Mouse (Mus musculus): ENCODE measurements around the gene Mecom.
"Not testable (repeated sequence)": the region's sequence is repeated elsewhere in the genome, so short reads cannot be mapped to it uniquely, and the experiment has no call there.

Gene Mecom

DNA sequence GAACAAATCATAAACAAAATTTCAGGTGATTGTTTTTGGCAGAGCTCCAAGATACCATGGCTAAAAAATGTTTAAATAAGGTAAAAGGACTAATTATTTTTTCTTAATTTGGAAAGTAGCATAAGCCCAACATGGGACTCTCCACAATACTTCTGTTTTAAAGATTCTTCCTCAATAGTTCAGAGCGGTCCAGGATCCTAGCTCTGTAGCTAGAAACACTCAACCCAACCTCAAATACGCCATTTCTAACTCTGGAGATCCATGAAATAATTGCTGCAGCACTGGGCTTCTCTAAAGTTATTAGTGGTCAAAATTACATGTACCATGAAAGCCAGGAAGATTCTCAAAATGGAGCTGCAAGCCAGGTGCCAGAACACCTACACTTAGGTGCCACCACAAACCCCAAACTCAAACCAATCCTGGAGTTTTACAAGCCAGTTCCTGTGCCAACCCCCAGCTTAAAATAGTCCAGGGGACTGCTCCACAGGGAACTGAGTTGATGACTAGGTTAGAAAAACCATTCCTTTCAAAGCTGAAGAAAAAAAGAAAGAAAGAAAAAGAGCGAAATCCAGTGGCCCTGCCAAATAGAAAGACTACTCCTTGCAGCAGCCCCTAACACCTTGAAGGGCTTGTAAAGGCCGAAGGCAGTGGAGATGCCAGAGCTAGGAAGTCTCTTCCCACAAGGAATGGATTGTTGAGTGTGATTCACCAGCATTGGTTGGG is 102.4 kb downstream of the Mecom start:
- no peak for DNase-seq (ENCODE audit: low read depth)

DNA sequence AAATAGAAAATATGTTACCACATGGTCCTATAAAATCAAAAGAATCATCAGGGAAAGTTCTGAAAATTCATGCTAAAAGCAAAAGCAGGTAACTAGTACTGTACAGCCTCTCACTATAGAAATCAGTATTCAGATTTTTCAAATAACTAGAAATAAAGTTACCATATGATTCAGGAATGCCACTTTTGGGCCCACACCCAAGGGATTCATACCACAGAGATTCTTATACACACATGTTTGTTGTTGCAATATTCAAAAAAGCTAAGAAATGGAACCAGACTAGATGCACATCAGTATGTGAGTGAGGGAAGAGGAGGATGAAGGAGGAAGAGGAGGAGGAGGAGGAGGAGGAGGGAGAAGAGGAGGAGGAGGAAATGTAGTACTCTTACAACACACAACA is 106.2 kb downstream of the Mecom start:
- no peak for DNase-seq (ENCODE audit: low read depth)

DNA sequence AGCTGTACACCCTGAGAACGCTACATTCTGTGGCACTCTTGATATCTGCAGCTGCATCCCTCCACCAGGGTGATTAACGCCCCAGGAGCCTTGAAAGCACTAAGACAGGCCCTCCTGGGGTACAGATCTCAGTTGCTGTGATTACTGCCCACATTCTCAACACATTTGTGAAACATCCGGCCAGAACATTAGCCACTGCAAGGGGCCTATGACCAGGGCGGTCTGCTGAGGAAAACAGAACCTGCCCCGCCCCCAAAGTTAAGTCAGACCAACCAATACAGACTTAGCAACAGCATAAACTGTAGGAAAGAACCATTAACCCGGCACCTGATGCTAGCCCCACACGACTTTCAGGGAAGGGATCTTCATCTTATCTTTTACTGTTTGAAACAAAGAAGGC is 109.8 kb downstream of the Mecom start:
- no peak for DNase-seq (ENCODE audit: low read depth)

DNA sequence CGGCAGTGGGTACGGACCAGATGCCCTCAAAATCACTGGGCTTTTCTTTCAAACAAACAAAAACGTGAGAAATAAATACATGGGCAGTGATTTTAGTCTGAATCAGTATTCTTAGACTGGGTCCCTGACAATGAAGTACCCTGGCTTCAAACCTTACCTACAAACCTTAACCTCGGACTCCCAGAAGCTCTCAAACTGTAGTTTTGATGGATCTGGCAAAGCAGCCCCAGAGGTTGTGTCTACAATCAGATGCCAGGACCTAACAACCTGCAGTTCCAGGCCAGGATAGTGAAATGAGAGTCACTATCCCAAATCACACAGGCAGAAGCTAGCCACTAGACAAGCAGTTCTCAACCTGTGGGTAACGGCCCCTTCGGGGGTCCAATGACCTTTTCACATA is 111.2 kb downstream of the Mecom start:
- no peak for DNase-seq (ENCODE audit: low read depth)

DNA sequence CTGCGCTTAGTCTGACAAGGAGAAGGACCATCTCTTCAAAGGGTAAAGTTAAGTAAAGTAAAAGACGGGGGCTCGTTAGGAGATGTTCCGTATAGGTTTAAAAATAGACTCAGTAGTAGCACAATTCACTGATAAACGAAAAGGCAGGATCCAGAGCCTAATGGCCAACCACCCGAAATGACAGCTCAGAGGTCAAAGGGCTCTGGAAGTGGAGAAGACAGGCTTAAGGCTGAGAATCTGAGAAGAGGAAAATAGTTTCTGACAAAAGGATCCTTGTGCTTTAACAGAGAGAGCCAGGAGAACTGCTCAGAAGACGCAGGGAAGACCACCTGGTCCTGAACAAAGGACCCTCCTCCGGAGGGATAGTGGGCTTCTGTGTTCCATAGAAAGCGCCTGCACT is 111.7 kb downstream of the Mecom start:
- no peak for DNase-seq (ENCODE audit: low read depth)

DNA sequence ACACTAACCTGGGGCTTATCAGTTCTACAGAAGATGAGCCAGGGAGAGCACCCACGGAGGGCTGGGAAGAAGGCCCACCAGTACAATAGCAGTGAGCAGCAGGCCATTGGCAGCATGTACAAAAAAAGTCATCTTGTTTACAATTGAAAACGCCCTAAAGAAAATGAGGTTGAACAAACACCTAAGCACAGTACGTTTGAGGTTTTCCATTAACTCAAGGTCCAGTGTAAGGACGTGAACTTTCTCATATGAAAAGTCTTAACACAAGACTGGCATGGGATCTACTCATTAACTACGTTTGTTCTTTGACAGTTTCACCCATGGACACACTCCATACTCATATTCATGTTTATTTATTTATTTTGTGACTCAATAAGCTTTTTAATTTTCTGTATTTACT is 118.9 kb downstream of the Mecom start:
- DNase-seq (ENCODE audit: low read depth) = no peak

DNA sequence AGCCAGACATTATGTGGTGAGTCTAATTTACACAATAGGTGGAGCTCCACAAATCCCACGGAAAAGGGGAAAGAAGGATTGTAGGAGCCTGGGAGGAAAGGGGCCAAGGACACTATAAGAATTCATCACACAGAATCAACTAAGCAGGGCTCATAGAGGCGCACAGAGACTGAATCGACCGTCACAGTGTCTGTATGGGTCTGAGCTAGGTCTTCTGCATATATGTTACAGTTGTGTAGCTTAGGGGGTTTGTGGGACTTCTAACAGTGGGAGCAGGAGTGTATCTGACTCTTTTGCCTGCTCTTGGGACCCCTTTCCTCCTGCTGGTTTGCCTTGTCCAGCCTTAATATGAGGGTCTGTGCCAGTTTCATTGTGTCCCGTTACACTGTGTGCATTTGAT is 123.8 kb downstream of the Mecom start:
- DNase-seq (ENCODE audit: low read depth) = no peak

DNA sequence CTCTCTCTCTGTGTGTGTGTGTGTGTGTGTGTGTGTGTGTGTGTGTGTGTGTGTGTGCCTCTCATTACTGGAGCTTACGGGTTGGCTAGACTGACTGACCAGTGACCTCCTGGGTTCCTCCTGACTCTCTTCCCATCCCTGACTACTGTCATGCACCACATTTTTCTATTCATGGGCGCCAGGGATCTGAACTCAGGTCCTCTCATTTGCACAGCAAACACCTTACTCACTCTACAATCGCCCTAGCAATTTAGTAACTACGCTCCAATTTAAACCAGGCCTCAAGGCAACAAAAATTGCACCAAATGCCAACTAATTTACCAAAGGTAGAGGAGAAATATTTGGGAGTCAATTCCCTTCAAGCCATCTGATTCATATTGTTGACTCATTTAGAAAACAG is 125.9 kb downstream of the Mecom start:
- DNase-seq (ENCODE audit: low read depth) = not testable (repeated sequence)

DNA sequence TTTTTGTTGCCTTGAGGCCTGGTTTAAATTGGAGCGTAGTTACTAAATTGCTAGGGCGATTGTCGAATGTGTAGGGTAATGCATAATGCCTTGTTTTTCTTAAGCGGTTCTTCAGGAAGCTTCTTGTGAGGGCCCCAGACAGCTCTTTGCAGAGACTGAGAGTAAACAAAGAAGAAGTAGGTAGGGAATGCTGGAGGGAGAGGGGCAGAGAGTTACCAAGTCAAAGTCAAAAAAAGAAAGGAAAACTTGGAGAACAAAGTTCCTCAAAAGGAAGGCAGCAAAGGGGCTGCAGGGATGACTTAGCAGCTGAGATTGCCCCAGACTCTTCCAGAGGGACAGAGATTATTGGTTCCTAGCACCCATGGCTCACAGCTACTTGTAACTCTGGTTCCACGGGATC is 126.9 kb downstream of the Mecom start:
- no peak for DNase-seq (ENCODE audit: low read depth)

DNA sequence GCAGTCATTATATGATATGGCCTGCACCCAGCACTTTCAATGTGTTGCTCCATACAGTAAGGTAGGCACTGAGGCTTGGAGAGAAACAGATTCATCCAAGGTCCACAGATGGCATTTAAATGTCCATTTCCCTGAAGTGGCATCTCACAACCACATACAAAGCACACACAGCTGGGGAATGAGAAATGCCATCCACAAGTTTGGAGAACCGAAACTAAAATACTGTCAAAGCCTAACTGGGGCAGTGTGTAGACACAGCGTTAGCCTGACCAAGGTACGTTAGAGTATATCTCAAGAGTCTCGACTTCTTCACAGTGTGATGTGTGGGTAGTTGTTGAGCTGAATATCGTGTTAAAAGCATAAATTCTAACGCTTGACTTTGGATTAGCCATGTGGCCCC is 133.6 kb downstream of the Mecom start:
- DNase-seq (ENCODE audit: low read depth) = no peak

DNA sequence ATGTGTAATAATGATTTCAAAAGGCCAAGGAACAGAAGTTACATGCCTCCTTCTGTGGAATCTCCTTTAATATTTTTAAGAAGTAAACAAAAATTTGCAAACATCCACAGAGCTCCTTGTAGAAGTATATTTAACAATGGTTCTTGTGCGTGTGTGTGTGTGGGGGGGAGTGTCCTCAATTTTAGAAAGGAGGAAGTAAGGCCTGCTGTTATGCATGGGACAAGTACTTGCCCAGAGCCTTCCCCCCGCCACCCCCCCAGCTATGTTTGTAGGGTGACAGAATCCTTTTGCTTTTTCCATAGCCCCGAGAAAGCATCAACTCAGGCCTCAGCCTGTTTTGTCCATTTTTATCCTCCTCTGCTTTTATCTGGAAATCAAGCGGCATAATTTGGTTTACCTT is 137.0 kb downstream of the Mecom start:
- no peak for DNase-seq (ENCODE audit: low read depth)

DNA sequence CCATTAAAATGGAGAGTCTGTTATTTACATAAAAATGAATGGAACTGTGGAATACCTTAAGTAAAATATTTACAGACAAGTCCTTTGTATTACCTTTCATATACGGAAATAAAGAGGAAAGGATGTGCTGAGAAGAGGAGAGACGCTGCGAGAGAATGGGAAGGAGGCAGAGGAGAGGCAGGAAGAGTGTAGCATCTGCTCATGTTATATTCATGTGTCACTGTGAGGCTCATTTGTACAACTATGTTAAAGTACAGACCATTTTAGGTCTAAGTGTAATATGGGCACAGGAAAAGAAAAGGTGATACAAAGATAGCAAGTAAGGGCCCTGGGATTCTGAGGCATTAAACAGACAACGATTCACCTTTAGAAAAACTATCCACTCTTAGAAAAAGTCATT is 143.0 kb downstream of the Mecom start:
- no peak for DNase-seq (ENCODE audit: low read depth)

DNA sequence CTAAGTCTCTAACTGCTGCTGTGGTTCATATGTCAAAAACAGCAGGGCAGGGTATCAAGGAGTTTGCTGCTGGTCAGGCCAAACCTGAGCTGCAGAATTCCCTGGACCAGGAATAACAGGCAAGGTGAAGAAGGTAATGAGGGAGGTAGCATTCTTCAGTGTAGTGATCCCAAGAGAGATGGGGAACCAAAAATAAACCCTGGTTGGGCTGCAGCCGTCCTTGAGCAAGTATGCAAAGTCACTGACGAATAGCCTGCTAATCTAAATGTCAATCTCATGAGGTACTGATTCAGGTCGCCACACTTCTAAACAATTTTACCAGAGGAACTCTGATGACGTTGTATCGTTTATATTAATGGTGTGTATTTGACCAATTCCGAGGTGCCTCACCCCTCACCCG is 148.9 kb downstream of the Mecom start:
- DNase-seq (ENCODE audit: low read depth) = no peak

DNA sequence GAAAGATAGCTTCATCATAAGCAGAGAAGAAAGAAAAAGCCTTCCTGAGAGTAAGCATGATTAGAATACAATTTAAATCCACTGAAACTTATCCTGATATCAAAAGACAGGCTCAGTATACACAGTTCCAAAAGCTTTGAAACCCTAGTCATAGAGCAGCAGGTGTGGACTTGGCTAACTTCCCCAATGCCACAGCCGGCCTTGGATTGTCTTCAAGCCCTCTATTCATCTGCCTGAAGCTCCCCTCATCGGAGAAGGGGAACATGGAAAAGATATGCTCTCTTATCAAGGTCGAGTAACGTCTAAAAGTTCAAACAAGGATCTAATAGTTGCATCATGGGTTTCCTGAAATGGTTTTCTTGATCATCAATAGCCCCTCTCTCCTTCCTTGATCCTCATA is 152.9 kb downstream of the Mecom start:
- no peak for DNase-seq (ENCODE audit: low read depth)

DNA sequence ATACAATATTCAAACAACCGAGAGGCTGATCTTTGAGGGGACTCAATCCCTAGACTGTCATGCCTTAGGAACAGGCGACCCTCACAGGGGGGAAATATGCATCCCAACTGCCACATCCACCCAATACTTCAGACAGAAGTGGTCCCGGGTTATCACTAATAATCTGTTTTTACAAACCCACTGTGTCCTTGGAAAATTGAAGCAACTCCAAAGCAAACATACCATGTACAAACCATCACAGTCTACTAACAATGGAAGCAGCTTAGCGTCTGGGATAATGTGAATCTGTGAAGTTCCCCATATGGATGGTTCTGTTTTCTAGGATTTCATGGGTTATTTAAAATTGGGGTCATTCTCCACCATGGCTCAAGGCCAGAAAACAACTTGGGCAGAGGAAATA is 155.1 kb downstream of the Mecom start:
- DNase-seq (ENCODE audit: low read depth) = no peak

DNA sequence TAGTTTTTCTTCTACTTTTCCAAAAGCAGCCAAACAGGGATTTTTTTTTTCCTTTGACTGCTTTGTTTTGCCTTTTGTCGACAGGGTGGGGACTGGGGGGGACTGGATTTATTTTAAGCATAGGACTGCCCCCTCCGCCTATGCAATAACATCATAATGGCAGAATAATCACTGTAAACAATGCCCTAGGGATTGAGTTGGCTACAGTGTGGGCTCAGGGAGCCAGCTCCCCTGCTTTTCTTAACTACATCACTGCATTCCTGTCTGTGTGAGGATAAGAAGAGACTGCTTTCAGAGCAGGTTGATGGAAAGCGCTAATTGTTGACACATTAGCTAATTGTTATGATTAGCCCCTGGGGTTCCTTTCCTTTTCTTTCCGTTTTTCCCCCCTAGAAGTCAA is 155.6 kb downstream of the Mecom start:
- no peak for DNase-seq (ENCODE audit: low read depth)

DNA sequence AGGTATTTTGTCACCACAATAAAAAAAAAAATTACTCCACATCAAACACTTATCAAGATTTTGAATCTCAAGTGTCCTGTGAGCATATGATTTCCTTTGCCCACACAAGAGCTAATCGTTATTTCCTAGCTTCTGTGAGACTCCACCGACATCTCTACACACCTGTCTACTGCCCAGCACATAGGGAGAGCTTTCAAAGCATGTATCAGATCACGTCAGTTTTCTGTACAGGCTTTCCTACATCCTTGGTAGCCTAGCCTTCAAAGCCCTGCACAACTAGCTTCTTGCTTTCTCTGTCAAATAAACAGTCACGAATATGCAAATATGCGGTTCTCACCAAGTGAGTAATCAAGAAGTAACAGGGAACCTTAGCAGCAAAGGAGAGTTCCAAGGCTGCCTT is 157.5 kb downstream of the Mecom start:
- no peak for DNase-seq (ENCODE audit: low read depth)

DNA sequence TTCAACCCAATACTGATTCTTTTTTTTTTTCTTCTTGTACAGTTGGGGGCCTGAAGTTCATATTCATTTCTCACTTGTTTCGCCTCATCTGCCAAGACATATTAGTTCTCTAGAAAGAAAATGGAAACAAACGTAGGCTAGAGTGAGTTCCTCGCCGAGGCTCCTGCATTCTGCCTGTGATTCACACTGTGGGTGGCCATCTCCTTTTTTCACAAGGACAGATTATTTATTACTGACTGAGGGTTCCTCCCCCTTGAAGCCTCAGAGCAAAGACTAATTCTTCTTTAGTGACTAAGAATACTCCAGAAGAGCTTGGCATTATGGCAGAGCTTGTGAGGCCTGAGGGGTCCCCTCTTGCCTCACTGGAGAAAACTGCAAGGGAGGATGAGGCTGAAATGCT is 167.5 kb downstream of the Mecom start:
- DNase-seq (ENCODE audit: low read depth) = no peak

DNA sequence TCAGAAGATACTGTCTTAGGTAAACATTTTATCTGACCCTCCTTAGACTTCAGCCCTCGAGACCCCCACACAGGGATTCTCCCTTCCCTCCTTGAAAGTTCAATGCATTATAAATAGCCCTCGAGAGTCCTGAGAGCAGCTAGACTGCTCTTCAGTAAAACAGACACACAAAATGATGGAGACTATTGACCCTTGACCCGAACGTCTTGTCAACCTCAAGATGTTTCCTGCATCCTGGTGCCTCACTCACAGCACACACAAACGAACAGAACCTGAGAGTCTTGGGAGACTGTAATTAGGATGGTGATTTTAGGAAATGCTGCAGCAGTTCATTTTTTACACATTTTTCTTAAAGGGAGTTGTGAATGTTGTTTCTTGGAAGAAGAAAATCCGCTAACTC is 168.5 kb downstream of the Mecom start:
- DNase-seq (ENCODE audit: low read depth) = no peak

DNA sequence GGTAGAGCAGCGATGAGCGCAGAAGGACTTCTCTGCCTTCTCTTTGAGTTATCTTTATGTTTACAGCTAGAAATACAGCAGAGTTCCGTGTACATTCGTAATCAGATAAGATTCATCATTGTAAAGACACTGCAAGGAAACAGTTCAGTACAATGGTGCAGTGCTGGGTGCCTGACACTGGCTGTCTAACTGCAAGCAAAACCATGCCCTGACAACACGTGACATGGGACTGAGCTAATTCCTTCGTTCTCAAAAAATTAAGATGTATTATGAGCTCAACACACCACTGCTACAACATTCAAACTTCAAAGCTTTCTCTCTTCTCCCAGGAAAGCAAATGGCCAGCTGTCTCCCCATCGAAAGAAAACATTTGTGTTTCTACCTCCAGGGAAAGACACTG is 176.3 kb downstream of the Mecom start:
- no peak for DNase-seq (ENCODE audit: low read depth)

DNA sequence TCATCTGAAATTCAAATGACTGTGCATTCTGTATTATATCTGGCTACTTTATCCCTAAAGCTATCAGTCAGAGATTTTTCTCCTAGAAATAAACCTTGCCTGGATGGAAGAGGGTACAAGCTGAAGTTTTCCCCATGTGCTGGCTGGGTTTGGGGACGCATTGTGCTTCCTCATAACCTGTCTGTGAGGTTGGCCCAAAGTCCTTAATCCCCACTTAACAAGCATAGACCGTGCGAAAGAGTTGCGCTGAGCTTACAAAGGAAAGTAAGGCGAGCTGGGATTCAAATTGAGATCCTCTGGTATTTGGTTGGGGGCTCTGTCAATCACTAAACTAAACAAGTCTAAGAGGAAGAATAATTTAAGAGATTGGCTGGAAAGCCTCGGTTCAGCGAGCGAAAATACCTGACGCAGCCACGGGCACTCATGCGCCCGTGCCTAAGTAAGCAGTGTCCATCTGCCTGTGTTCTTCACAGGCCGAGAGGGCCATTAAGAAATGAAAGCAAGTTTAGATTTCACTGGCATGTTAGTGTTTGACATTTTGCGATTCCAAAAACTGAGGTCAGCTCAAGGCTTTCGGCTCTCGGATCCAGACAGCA is 176.8 kb downstream of the Mecom start:
- no peak for DNase-seq (ENCODE audit: low read depth)

DNA sequence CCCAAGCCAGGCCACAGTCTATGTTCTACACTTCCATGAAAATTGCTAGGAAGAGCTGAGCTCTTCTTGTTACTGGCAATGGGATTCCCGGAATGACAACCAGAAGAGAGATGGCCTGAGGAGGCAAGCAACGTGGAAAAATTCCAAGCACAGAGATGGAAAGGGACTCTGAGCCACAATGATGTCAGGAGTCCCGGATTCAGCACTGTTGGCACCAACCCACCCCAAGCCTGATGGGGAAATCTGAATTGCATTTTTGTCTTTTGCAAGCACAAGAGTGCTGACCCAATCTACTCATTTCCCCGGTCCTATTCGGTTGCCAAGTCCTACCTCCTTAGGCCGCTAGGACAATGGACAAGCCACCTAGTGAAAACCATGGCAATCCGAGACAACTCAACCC is 181.2 kb downstream of the Mecom start:
- DNase-seq (ENCODE audit: low read depth) = no peak

DNA sequence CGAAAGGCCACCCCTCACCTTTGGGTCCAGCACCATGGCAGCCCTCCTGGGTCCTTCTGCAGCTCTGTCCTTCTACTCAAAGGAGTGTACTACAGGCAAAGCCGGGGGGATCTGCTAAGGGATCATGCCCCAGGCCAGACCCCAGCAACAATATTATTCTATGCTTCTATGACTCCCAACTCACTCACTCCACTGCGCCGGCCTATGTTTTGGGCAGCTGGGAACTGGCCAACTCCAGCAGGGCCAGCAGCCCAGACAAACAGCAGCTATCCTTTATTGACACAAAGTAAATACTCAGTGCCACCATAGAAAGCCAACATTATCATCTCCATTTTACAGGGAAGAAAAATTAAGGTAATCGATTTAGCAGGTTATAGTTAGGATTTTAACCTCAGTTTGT is 186.6 kb downstream of the Mecom start:
- no peak for DNase-seq (ENCODE audit: low read depth)

Data from naive thymus-derived CD4-positive, alpha-beta T cell, adult 2 months (primary cell).